Mouse (Mus musculus) layer of hippocampus, adult 2 months (tissue): ENCODE measurements around the gene Prmt3. TPM values are rescaled to one million over a fixed set of nuclear protein-coding genes. Genes with fewer than 3 reads are reported as not detected.

Source experiments
- DNase-seq, 2 experiments: peaks; one replicate each; pipeline ENCODE4 v3.0.0; 2022; ENCODE audit warnings: low spot score in 2 of 2
- H3K27ac ChIP-seq: fragments of 200-600 bp; 2 replicates; pipeline ENCODE4 v1.8.1; 2022
- H3K4me3 ChIP-seq: fragments of 200-600 bp; 2 replicates; pipeline ENCODE4 v1.8.1; 2022; ENCODE audit warnings: mild to moderate bottlenecking
- CTCF ChIP-seq: fragments of 200-600 bp; conservative IDR thresholded peaks from 2 replicates; pipeline ENCODE4 v1.8.1; 2022; ENCODE audit warnings: antibody characterized with exemption, mild to moderate bottlenecking, moderate library complexity
- total RNA-seq, 2 experiments: library from RNA; stranded (reverse); gene quantifications; 2 replicates each; pipeline ENCODE4 v1.2.3; 2021

The Prmt3 gene
- total RNA-seq, 2 experiments from 2014 or later, result 33.5 to 35.0 TPM

DNA sequence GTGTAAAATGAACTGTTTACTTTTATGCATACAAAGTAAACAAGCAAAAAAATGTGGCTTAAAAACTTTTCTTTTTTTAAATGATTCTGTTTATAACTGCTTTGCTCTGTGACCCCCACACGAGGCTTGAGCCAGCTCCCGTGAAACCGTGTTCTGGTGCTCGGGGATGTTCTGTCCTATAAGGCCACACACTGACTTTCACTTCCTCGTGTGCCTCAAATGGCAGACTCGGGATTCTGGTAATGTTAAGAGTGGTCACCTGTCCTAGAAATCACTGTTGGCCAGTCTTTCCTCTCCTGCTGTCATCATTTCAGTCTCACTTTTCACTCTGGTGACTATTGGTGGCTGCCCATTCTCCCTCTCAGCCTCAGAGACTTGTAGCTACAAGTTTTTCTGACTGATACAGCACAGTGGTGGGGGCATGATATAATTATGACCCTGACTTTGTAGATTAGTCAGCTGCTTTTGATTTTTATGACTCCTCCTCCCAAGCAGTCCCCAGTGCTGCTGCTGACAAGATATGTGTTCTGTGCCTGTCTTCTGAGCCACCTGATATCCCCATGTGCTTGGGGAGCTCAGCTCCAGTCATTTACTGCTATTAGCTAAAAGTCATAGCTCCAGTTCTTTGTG is 65.3 kb downstream of the Prmt3 start:
- no peak for TF ChIP-seq CTCF
- no peak for DNase-seq
- H3K4me3 ChIP-seq, result no peak overlapping the region; the same call in 1 of the 2 replicates
- H3K27ac ChIP-seq, result peak overlapping the region; percentile 70; the same call in 1 of the 2 replicates

DNA sequence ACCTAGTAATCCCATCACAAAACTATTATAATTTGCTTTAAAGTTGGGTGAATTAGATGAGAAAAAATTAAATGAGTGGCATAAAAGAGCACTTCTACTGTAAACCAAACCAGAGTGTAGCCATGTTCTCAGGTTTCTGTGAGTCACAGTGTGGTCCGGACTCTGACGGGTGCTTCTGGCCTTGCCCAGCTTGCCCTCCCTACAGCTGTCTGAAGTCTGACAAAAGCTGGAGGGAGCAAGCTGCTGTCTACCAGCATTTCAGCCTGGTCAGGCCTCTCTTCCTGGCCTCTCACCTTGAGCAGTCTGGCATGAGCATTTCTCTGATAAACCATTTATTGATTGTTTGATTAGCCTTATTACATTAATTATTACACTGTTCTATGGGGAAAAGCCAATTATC is 69.8 kb downstream of the Prmt3 start:
- no peak for DNase-seq
- H3K4me3 ChIP-seq, result no peak overlapping the region
- no peak for TF ChIP-seq CTCF
- no peak overlapping the region for H3K27ac ChIP-seq

DNA sequence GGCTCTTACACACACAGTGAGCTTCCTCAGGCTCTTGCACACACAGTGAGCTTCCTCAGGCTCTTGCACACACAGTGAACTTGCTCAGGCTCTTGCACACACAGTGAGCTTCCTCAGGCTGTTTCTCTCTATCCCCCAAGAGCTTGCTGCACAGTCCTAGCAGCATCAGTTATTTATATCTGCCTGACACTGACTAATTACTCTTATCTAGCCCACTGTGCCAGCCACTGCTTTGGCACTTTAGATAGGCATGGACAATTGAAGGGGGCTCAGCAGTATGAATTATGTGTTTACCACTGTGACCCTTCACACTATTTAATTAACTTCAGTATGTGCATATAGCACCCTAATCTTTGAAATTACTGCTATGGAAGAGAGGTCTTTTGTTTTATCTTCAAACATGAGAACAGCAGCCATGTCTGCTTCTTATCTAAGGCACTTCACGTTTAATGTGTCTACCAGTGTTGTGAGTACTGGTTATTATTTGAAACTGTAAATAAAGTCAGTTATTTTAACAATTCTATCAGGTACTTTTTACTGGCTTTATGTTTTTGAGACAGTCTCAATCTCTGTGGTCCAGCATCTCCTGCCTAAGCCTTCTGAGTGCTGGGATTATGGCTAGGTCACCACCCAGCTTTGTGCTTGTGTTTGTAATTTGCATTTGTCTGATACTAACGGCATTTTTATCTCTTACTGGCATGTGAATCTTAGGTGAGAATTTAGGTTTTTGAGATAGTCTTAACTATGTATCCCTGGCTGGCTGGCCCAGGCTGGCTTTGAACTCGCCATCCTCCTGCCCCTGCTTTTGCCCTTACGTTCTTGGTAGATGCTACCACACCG is 75.4 kb downstream of the Prmt3 start:
- no peak overlapping the region for H3K27ac ChIP-seq
- no peak overlapping the region for H3K4me3 ChIP-seq
- no peak for TF ChIP-seq CTCF
- DNase-seq, result no peak

DNA sequence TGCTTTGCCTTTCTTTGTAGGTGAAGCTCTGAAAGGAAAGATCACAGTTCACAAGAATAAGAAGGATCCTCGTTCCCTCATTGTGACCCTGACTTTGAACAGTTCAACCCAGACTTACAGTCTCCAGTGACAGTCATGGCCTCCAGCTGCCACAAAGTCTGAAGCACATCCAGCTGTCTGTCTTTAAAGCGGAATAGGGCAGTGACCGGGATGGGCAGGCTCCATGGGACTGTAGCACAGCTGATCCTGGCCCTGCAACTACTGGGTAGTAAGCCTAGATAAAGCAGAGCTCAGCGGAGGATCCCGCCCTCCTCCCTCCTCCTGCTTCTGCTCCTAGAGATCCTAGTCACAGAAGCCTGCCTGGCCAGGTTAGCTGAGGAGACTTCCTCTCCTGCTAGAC is 79.2 kb downstream of the Prmt3 start:
- Histone ChIP-seq H3K27ac (no peak overlapping the region), H3K4me3 (no peak overlapping the region)
- DNase-seq, result no peak
- no peak for TF ChIP-seq CTCF

DNA sequence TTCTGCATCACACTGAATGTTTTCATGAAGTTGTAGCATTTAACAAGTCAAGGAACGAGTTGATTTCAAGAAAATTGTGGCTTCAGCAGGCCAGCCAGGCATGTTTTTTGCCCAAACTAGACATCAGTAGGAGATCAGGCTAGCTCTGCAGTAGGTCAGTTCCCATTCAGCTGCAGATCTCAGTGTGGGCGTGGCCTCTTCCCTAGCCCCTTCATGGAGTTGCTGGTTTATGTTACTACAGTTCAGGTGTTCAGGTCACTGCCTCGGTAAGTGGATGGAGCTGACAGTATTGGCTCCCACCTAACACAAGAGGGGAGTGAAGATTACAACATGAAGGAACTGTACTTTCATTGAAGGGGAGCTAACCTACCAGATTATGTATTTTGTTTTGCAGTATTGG is 80.1 kb downstream of the Prmt3 start:
- no peak overlapping the region for H3K27ac ChIP-seq
- H3K4me3 ChIP-seq, result no peak overlapping the region
- no peak for TF ChIP-seq CTCF
- DNase-seq, result no peak

DNA sequence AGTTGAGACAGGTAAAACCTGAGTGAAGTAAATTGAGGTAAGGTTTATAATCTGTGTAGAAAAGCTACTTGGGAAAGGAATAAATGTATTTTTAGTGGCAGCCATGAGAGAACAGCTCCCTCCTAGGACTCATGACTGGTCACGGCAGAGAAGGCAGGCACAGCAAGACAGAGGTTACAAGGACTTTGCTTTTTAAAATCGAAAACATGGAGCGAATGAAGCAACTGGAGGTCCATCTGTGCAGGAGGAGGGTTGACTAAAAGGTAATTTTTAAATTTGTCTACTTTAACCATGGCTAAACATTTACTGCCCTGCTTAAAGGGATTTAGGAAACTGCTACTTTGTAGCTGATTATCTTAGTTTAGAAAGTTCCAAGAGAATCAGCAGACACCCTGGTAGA is 81.7 kb downstream of the Prmt3 start:
- Histone ChIP-seq H3K27ac (no peak overlapping the region), H3K4me3 (no peak overlapping the region)
- DNase-seq, result no peak
- TF ChIP-seq CTCF, result no peak

DNA sequence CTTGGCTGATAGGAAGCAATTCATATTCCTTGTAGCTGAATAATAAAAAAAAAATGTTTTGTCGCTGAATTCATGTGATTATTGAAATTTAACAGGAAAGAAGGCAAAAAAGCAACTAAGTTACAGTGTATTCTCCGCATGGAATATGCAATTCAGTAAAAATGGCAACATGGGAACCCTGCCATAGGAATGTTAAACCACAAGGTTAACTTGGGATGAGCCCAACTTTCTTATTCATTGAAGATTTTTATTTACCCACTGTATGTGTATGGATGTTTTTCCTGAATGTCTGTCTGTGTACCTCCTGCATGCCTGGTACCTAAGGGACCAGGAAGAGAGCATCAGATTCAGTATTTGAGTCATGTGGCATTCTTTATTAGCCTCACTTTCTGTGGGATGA is 83.0 kb downstream of the Prmt3 start:
- Histone ChIP-seq H3K27ac (no peak overlapping the region), H3K4me3 (no peak overlapping the region)
- no peak for TF ChIP-seq CTCF
- no peak for DNase-seq

DNA sequence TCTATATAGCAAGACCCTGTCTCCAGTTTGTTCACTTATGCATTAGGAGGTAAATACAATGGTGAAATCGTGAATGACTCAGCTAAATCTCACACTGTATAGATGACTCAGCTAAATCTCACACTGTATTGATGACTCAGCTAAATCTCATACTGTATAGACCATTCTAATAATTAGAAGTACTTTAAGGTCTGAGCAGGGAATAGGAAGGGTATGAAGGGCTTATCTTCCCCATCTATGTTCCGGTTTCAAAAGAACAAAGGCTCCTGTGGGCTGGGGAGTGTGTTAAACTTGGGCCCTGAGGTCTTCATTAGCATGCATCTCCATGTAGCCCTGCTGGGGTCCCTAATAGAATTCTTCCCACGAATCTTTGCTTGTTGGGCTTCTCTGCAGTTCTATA is 85.6 kb downstream of the Prmt3 start:
- no peak overlapping the region for H3K27ac ChIP-seq
- DNase-seq, result no peak
- H3K4me3 ChIP-seq, result no peak overlapping the region
- TF ChIP-seq CTCF, result no peak

DNA sequence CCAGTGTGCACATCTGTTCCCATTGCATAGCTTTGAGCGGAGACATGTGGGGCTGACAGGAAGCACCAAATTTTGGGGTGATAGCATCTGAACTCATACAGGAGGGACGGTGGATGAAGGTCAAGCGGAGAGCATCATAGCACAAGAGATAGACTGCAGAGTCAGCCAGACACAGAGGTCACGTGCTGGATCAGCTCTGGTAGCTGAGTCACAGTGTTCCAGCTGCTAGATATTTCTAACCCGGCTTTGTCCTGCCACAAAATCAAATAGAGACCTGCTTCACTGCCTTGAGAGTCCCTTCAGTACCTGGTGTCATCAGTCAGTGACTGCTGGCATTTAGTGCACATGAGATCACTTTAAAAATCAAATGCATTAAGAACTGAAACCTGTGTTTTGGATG is 91.5 kb downstream of the Prmt3 start:
- Histone ChIP-seq H3K27ac (no peak overlapping the region), H3K4me3 (no peak overlapping the region)
- no peak for TF ChIP-seq CTCF
- no peak for DNase-seq

DNA sequence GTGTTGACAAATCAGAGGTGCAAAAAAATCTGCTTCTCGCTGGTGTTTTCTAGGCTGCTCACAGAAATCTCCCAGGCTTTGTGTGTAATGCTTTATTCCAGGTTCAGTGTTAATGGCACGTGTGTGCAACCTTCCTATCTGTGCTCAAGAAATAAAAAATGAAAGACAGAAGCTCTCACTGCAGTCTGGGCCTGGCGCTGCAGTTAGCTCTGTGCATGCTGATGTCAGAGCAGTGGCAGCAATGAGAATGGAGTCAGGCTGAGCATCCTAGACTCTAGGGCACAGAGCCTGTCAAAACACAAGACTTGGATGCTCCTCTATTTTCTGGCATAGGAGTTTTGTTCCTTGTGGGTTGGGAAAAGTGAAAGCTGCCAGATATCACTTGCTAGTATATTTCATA is 92.1 kb downstream of the Prmt3 start:
- H3K27ac ChIP-seq, result no peak overlapping the region
- H3K4me3 ChIP-seq, result no peak overlapping the region
- no peak for TF ChIP-seq CTCF
- DNase-seq, result no peak

DNA sequence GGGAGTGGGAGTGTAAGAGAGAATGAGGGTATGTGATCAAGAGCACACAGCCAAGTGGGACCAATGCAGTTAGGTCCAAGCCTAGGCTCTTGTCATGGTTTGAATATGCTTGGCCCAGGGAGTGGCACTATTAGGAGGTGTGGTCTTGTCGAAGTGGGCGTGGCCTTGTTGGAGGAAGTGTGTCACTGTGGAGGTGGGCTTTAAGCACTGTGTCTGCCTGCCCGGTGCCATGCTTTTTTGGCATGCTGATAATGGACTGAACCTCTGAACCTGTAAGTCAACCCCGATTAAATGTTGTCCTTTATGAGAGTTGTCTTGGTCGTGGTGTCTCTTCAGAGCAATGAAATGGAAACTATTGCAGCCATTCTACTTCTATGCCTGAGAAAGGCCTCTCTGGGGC is 99.2 kb downstream of the Prmt3 start:
- TF ChIP-seq CTCF, result no peak

DNA sequence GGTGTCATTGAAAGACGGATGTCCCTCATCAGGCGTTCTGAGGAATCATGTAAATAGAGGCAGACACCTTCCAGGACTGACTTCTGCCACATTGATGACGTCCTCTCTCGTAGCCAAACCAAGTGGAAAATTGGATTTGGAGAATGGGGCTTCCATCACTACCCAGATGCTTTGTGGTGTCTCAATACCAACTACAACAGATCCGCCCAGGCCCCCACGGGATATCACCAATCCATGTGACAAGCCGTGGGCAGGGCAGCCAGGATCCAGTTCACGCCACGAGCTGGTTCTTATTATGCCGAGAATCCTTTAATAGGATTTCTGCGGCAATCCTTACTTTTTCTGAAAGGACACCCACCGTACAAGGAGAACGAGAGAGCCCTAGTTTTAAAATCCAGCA is 100.9 kb downstream of the Prmt3 start:
- DNase-seq, result no peak
- H3K27ac ChIP-seq, result no peak overlapping the region
- TF ChIP-seq CTCF, result no peak
- no peak overlapping the region for H3K4me3 ChIP-seq

More for the DNA sequence above, 99.2 kb downstream of the Prmt3 start:
- no peak overlapping the region for H3K27ac ChIP-seq
- H3K4me3 ChIP-seq, result no peak overlapping the region
- DNase-seq, result no peak

DNA sequence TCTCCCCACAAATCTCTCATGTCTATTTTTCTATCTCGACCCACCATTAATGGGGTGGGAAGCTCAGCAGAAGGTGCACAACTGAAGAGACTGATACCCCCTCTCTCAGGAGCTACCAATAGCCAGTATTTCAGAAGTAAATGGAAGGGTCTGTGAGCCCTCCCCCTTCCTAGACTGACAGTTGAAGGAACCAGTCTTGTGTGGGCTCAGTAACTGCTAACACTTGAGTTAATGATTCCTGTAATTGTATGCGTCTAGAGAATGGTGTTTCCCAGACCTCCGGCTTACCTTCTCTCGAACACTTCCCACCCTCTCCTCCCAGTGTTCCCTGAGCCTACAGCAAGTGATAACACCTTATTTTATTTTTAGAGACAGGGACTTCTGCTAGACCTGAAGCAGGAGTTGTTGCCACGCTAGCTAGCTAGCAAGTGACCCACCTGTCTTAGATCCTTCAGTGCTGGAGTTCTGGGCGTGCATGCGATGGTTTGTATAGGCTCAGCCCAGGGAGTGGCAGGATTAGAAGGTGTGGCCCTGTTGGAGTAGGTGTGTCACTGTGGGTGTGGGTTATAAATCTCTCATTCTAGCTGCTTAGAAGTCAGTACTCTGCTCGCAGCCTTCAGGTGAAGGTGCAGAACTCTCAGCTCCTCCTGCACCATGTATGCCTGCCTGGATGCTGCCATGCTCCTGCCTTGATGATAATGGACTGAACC is 102.0 kb downstream of the Prmt3 start:
- no peak overlapping the region for H3K4me3 ChIP-seq
- no peak for DNase-seq
- H3K27ac ChIP-seq, result no peak overlapping the region
- TF ChIP-seq CTCF, result no peak
